Mouse (Mus musculus) testis, adult 2 months (tissue): ENCODE data around the gene Creb3l4.

Experiments
- CTCF ChIP-seq: fragments of 200-500 bp; IDR thresholded peaks from 2 replicates; pipeline ENCODE4 v1.5.1; 2012; ENCODE audit warnings: low read depth, mild to moderate bottlenecking, inconsistent platforms, low read length, moderate library complexity; ENCODE audit not compliant: control insufficient read depth, insufficient read depth, insufficient replicate concordance
- POLR2A ChIP-seq: fragments of 200-500 bp; IDR thresholded peaks from 2 replicates; pipeline ENCODE4 v1.6.1; 2012; ENCODE audit warnings: low read depth, mild to moderate bottlenecking, inconsistent platforms, low read length, moderate library complexity; ENCODE audit not compliant: control insufficient read depth

GRCm38 (mm10) chr3:90241251-90241650 is 2.1 kb downstream of the Creb3l4 start:
- TF ChIP-seq CTCF (no peak), POLR2A (no peak)
